Mouse (Mus musculus) megakaryocyte, embryonic 14.5 days (primary cell): ENCODE data around the gene Epgn.

Experiments used
- FLI1 ChIP-seq: IDR thresholded peaks from 2 replicates; pipeline ENCODE4 v1.6.1; 2012; ENCODE audit warnings: low read length, inconsistent platforms, mixed read lengths
- GATA1 ChIP-seq: IDR thresholded peaks from 3 replicates; pipeline ENCODE4 v1.6.1; 2012; ENCODE audit warnings: mixed read lengths, low read length, inconsistent platforms, borderline replicate concordance

DNA sequence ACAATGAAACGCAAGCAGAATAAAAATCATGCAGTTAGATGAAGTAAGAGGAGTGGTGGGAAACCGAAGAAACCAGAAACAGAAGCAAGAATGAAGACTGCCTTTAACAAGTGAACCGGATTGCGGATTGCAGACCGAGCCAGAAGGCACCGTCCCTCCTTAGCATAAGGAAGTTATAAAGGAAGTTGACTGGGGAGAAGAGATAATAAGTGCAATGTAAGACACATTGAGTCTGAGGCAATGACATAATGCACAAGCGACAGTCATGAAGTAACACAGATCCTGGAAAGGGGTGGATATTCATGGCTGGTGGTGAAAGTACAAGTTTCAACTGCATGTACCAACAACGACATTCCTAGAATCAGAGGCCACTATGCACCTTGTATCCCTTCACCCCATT lies 4.2 kb upstream of the Epgn start:
- no peak for TF ChIP-seq GATA1
- TF ChIP-seq FLI1, result no peak
